Mouse (Mus musculus) forelimb bud, embryonic 11.5 days (tissue): ENCODE measurements at regions not wholly inside any gene's neighbourhood (a gene's known extent, or its start where the extent isn't known, plus 50 kb on each side); places are given as distances from the start of the nearest gene placed in this dataset.
A peak's percentile ranks its signal among the peaks of the same experiment; 100 is the strongest.

Source experiments
- DNase-seq: peaks from one replicate; pipeline ENCODE4 v3.0.0-alpha.2; 2012; ENCODE audit warnings: low read depth, low spot score

DNA sequence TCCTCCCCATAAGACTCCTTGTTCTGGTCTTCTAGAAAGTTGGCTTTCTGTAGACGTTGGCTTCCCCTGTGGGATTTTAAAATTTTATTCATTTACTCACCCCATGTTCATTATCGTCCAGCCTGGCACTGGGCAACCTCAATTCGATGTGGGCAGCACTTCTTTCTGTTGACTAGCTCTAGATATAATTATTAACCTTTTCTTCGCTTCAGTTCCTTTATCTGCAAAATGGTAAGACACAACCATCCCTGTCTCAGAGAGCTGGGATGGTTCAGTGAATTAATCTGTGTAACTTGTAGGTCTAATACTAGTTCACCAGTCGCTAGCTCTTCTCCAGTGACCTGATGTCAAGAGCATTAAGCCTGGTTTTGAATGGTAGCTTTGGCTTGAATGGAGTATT lies 89.9 kb upstream of the Plxnc1 start:
- DNase-seq: no peak

DNA sequence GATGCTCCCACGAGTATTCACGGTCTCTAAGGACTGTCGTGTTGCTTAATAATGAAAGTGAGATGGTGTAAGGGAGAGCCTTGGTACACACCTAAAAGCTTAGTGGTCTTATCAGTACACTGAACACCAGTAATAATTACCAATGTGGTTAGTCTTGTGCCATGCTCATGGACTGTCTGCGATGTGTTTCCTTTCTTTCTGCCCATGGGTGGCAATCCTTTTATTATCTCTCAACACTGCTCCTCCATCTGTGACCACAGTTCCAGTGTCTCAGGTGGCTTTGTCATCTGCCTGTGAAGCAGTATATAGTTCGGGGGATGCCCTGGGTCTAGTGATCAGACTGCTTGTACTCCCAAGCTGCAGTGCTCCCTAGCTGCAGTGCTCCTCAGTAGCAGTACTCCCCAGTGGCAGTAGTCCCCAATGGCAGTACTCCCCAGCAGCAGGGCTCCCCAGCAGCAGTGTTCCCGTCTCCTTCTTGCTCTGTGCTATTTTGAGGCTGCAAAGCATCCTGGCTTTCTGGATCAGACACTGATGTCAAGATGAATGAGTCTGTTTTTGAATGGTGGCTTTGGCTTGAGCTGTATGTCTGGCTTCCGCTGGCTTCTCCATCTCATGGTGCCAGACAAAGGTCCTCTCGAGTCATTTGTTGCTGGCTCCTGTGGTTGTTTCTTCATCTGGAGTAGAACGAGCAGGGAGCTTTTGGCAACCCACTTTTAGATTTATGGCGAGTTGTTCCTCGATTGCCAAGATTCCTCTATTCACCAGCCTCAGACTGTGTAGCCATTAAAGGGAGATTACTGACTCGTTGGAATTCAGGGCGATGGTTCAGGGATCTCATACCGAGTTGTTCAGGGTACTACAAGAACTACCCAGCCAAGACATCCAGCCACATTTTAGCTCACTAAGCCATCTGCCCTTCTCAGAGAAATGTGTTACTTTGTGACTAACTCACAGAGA lies 88.4 kb upstream of the Plxnc1 start:
- no peak for DNase-seq

DNA sequence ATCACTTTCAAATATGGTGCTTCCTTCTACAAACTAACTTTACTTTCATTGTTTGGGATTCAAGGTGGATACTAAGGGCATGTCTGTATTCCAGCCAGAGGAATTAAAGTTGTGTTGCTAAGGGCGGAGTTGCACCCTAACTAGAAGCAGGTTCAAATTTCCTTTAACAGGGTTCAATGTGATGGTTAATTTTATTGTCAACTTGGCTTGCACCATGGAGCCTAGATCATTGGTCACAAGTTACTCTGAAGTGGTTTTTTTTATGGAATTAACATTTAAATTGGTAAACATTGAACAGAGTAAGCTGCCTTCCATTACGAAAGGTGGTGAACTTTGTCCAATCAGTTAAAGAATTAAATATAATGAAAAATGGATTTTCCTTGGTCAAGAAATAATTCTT lies 86.7 kb upstream of the Plxnc1 start:
- no peak for DNase-seq

DNA sequence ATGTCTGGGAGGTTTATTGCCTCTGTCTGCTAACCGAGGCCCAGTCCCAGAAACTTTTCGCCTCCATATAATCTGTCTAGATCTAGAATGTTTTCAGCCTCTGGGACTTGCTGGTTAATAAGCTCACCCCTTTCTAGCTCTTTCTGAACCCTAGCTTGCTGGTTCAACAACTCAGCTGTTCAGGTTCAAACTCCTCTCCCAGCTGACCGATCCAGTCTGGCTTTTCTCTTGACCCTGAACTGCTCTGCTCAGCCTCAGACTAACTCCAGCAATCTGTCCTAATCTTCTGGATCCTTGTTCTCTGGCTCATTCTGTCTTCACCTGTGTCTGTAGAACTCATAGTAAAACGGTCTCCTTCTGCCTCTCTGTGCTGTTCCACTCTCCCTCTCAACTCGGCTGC lies 86.2 kb upstream of the Plxnc1 start:
- DNase-seq: no peak

DNA sequence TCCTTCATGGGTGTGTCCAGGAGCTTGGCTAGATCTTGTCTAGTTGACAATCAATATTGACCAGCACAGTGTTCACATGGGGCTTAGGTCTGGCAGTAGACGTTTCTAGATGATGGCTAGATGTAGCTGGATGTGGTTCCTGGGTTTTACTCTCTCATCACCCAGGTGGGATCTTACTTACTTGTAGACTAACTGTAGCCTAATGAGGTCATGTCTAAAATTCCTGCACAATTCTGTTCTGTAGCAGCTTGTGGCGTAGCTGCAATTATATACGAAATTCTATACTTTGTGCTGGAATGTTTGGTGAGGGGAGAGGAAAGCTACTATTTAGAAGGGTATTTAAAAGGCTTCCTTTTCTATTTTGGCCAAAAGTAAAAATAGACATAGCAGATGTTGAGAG lies 84.9 kb upstream of the Plxnc1 start:
- no peak for DNase-seq

DNA sequence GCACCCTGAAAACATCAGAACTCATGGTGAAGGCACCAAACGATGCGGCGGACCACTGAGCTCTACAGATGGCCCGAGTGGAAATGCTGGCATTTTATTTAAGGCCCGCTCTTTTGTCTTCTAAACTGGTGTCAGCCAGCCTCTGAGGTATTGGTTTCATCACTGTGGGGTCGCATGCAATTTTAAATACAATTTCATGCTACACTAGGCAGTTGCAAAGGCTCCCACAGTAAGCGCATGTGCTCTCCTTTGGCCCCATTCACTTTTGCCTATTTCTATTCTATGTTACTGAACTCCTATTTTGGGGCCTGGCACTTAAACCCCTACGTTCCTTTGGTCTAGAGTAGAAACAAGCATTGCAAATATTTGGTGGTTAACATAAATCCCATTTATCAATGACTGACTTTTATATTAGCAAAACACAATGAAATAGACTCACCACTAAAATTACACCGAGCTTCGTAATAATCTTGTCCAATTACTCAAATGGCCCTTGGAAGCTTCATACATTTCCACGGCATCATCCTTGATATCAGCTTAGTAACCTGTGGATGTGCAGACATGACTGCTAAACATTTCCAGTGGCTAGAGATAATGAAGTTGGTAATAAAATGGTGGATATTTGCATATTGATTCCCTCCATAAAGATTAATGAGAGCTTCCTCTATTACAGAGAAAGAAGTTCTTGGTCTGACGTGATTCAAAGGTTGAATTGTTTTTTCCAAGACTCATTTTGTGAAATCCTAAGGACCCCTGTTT lies 81.1 kb upstream of the Plxnc1 start:
- no peak for DNase-seq

DNA sequence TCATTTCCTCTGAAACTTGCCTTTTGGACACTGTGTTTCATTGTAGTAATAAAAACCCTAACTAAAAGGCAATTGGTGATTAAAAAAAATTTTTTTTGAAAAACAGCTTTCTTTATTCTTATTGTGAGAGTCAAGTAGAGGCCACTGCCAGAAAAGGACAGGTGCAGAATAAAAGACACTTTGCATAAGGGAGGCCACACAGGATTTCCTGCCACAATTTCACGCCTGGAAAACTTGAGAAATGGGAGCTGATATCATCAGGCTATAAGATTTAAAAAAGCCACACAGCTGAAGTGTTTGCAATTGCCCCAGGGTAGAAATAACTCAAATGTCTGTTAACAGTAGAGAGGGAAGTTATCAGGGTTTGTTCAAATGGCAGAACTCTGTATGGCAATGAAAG lies 76.6 kb upstream of the Plxnc1 start:
- no peak for DNase-seq

DNA sequence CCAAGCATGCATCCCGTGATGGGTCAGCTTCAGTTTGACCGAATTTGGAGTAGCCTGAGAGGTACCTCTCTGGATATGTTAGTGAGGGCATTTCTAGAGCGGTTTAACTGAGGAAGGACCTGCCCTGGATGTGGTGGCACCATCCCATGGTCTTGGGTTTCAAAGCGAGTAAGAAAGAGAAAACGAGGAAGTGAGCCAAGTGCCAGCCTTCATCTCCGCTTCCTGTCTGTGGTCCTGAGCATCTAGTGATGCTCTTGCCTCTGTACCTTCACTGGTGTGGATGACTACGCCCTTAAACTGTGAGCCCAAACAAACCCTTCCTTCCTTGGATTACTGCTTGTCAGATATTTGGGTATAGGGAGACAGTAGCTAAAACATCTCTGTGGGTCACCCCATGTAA lies 72.3 kb upstream of the Plxnc1 start:
- DNase-seq: no peak

DNA sequence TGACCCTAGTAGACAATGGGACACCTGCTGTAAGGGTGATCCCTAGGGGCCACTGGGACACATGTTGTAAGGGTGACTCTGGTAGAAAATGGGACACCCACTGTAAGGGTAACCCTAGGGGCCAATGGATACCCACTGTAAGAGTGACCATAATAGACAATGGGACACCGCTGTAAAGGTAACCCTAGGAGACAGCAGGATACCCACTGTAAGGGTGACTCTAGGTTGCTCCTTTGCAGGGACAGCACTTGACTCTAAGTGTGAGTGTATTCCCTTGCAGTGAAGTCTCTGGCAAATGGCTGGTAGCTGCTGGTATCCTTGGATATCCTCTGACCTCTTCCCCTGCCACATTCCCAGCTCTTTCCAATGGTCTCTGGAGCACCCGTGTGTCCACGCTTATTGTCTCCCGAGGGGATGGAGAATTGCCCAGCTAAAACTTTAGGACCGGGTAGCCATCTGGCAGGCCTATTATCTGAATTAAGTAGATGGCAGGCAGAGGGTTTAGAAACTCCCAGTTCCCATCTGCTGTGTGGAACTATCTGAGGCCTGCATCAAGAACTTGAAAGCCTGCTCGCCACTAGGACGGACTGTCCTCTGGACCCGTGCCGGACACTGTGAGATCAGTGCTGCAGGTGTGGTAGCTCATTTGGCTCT lies 70.8 kb upstream of the Plxnc1 start:
- no peak for DNase-seq

DNA sequence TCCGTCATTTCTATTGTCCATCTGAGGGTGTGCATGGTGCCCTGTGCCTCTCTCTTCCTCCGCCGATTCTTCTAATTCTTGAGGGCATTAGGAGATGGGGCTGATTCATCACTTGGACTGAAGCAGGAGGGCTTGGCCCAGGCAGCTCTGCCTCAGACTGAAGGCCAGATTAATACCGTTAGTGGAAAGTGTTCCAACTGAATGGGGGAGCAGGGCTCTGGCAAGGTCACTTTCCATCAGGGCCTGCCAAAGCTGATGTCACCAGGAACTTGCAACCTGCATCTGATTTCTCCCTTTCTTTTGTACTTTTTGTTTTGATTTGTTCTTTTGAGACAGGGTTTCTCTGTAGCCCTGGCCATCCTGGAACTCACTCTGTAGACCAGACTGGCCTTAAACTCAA lies 69.3 kb upstream of the Plxnc1 start:
- no peak for DNase-seq

DNA sequence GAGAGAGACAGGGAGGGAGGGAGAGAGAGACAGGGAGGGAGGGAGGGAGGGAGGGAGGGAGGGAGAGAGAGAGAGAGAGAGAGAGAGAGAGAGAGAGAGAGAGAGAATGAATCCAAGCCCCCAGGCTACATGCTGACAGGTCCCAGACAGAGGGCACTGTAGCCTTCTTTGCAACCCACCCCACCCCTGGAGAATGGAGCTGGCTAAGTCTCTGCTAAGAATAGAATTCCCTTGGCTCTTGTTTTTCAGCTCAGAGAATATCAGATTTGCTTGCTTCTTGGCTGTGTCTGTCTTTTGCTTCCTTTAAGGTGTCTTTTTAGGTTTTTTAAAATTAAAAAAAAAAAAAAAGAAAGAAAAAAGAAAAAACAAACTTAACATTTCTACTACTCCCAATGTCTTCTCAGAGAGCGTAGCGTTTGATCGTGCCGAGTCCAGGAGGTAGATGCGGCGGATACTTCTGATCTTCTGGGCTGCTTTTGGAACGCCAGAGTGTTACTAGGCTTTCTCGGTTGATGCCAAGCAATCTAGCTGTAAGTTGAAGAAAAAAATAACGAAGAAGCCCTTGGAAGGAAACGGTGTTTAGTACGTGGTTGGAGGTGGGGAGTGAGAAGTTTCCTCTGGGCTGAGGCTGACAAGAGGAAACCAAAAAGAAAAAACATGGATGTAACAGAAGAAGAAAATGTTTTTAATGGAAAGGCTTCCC lies 68.7 kb upstream of the Plxnc1 start:
- DNase-seq: no peak

DNA sequence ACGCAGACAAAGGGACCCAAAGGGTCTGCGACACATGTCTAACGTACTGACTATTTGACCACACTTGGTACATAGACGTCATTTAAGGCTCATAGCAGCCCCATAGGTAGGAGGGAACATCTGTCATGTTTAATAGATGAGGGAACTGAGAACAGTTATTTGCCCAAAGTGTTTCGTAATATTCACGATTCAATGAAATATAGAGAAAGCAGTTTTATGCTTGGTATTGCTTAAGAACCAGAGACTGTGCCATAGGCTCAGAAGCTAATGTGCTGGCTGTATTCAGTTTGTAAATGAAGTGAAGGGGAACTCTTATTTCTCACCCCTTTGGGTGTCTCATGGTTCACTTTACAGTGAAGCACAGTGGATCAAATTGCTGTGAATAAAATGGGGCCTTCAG lies 65.7 kb upstream of the Plxnc1 start:
- DNase-seq: no peak

DNA sequence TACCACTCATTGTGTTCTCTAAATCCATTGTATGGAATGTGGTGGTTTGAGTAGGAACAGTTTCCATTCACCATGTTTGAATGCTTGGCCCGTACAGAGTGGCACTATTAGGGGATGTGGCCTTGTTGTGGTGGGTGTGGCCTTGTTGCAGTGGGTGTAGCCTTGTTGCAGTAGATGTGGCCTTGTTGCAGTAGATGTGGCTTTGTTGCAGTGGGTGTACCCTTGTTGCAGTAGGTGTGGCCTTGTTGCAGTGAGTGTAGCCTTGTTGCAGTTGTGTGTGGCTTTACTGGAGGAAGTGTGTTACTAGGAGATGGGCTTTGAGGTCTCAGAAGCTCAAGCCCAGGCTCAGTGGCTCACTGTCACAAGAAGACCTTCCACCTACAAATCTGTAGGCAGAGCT lies 64.4 kb upstream of the Plxnc1 start:
- DNase-seq: no peak

DNA sequence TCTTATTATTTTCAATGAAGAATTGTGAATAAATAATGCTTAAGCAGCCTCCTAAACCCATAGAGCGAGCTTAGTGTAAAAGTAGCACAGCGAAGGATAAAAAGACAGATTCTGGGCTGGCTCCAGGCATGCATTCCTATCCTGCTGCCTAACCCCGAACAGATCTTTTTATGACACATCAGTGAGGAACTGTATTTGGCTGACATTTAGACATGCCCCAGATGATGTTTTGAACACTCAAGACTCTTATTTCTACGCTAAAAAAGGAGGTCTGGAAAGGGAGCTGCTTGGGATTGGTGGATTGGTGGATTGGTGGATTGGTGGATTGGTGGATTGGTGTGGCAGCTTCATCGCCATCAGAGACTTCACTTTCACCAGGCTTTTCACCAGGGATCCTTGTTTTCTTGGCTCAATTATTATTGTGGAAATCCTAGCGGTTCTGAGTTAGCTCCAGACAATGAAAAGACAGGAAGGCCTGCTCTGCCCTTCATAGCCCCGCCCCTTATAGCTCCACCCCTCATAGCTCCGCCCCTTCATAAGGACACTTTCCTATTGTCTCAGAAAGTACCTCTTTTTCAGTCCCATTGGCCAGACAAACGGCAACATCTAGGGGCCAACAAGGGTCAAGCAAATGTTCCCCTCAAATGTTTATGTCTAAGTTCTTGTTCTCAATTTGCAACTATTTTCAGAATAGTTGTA lies 59.6 kb upstream of the Plxnc1 start:
- no peak for DNase-seq

DNA sequence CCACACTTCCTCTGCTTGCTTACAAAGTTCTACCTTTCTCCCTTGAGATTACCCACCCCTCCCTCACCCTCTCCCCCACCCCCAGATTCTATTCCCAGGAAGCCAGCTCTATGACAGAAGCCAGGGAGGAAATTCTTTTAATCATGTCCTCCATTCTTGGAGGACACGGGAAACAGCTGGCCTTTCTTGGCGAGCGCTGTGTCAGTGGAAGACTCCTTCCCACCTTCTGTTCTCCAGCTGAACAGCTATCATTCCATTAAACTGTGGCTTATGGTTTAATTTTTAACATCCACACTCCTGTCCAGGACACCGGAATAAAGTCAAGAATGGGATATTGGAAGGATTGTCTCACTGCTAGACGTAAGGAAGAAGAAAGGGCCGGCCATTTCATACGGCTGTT lies 59.0 kb upstream of the Plxnc1 start:
- no peak for DNase-seq

DNA sequence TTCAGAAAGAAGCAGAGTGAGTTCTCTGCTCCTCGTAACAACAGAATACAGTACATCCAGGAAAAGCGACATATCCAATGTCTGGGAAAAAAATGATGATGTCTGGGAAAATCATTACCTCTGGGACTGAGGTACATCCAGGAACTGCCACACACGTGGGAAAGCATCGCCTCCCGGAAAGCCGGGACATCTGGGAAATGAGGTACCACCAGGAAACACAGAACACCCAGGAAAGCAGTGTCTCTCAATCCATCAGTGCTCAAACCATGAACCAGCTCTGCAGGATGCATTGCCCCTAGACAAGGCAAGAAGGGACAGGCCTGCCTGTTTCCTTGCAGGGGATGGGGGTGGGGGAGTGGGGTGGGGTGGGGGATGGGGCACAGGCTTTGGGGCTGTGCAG lies 57.0 kb upstream of the Plxnc1 start:
- peak; percentile 5 for DNase-seq

DNA sequence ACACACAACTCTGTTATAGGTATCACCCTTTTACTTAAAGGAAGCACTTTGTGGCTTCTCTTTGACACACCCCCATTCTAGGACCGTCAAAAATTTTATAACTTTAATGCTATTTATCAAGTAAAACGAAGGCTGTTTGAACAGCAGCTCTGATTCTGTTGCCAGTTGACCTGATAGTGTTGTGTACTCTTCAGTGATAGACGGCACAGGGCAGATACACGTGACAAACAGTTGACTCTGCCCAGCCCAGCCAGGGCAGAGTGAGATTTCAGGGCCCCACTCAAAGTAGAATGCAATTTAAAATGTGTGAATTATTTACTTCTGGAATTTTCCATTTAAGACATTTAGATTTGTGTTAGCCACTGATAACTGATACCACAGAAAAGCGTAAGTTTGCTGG lies 55.1 kb upstream of the Plxnc1 start:
- DNase-seq: no peak
